Mouse (Mus musculus): Measurements from ENCODE around the gene Slc25a13.

DNA sequence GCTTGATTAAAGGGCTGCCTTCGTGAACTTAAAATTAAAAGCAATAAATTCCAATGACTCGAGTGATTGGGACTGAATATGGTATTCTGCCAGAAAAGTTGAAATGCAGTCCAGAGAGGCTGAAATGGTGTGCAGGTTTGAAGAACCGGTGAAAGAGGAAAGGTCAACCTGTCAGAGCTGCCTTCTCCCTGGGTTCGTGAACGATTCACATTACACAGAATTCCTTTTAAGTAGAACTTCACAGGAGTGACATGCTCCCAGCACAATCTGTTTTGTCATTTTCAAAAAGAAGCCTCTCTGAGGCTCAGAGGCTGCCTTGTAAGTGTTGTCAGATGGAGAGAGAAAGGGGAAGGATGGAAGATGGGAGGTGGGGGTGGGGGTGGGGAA is 860 bp downstream of the Slc25a13 start:
- no peak for TF ChIP-seq CTCF (IDR thresholded peaks at IDR 0.05; ENCODE audit: borderline replicate concordance, extremely low read depth, insufficient read depth, insufficient read length)
- no peak for TF ChIP-seq POLR2A (IDR thresholded peaks at IDR 0.05; ENCODE audit: borderline replicate concordance, extremely low read depth, insufficient read depth, insufficient read length, poor library complexity, severe bottlenecking)

Data from brain, embryonic 14.5 days (tissue).